Comparison of ENCODE assay signal across 8 mouse cellular contexts in the genomic region with DNA sequence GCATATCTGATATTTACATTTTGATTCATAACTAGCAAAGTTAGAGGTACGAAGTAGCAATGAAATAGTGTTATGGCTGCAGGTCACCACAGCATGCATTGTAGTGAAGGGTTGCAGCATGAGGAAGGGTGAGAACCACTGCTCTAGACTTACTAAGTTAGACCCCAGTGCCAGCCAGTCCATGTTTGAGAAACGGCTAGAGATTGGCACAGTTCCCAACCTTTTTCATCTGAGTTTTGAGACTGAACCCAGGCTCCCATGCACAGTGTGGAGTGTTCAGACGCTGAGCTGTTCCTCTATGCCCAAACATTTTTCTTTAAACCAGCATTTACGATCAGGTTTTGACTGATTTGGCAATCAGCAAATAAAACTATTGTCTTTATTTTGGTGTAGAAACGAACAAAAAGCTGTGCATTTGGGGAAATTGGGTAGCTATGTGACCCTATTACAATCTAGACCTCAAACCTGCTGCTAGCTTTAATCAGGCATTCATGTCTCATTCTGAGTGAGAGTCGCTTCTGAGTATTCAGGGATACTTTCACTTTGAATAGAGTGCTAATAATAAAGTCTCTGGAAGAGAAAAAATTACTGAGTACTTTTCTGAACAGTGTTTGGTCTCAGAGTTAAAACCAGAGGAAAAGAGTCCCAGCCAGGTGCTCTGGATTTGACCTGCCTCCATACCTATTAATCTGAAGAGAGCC.
DNase-seq lines count a peak whose midpoint lies in the region; ATAC-seq lines count a peak whose summit lies in the region.

No protein-coding gene starts in this region.

- H3K9me3 ChIP-seq in heart, embryonic 14.5 days (ENCODE audit: control insufficient read depth, low read length) = no peaks in the 10 kb centered on the region

- H3K27me3 ChIP-seq in heart, embryonic 14.5 days (ENCODE audit: control insufficient read depth, insufficient read depth, low read length) = no peaks in the 10 kb centered on the region

- no peaks in the 10 kb centered on the region for H3K36me3 ChIP-seq in heart, embryonic 14.5 days (ENCODE audit: control insufficient read depth, insufficient read depth, low read length)

- no peak overlapping the region for H3K4me3 ChIP-seq in heart, embryonic 14.5 days (ENCODE audit: control insufficient read depth in 1 of 2, insufficient read depth in 1 of 2, low read depth in 1 of 2, low read length in 2 of 2)

- WGBS in heart, embryonic 14.5 days = 63% methylated on average over 6 of the region's 6 CpGs

- H3K9ac ChIP-seq in heart, embryonic 14.5 days (ENCODE audit: low read length) = no peak overlapping the region

- peak overlapping the region; percentile 22 for H3K4me2 ChIP-seq in heart, embryonic 14.5 days (ENCODE audit: low read length)

- no peak for ATAC-seq in heart, embryonic 14.5 days (ENCODE audit: insufficient number of reproducible peaks, insufficient read depth, low FRiP score, low read depth)
- peak; percentile 28 for ATAC-seq in activated CD4-positive, CD25-positive, alpha-beta regulatory T cell, adult 4 months
- ATAC-seq in granulocyte monocyte progenitor cell, adult 5-6 weeks (replicated peaks; ENCODE audit: poor library complexity, severe bottlenecking) = peak; percentile 37; the same call in 1 of the 2 replicates

- no peak overlapping the region; a peak in 1 of 4 replicates for H3K27ac ChIP-seq in heart, embryonic 14.5 days (replicated peaks in 1 of 2; ENCODE audit: control insufficient read depth in 1 of 2, insufficient read depth in 1 of 2, low read depth in 2 of 2, low read length in 2 of 2)

- no peak for DNase-seq in heart, adult 9 months (ENCODE audit: low spot score in 2 of 2)
- DNase-seq in lung, postnatal 10 days = peak; percentile 21
- DNase-seq in lung, postnatal 25 days (ENCODE audit: low spot score) = no peak
- DNase-seq in kidney, postnatal 14 days = no peak
- DNase-seq in urinary bladder, postnatal 10 days (ENCODE audit: low spot score) = no peak

- H3K4me1 ChIP-seq in heart, embryonic 14.5 days (ENCODE audit: control insufficient read depth in 2 of 2, insufficient read depth in 2 of 2, low read length in 2 of 2) = peaks cover 0 to 12% of the 10 kb centered on the region in 2 experiments; a peak in 2 of 4 replicates
